Mouse (Mus musculus) midbrain, embryonic 14.5 days (tissue): Measurements from ENCODE around the gene Stk35. TPM values are rescaled to one million over a fixed set of nuclear protein-coding genes. Genes with fewer than 3 reads are reported as not detected.

Experiments used
- ATAC-seq: fragments of 200-750 bp; cut with Nextera tagmentation; 2 replicates; pipeline ENCODE4 v1.8.0; 2017; ENCODE audit warnings: moderate number of reproducible peaks, moderate library complexity; ENCODE audit not compliant: low FRiP score, low TSS enrichment
- DNase-seq: peaks from one replicate; pipeline ENCODE4 v3.0.0-alpha.2; 2015
- H3K27ac ChIP-seq: fragments of 300-500 bp; sonication (generic); replicated peaks from 2 replicates; pipeline ENCODE4 v1.5.1; 2014; ENCODE audit warnings: mild to moderate bottlenecking, low read depth, low read length, moderate library complexity
- H3K27me3 ChIP-seq: fragments of 300-500 bp; sonication (generic); 2 replicates; pipeline ENCODE4 v1.6.1; 2014; ENCODE audit warnings: low read length, control low read depth, mixed read lengths; ENCODE audit not compliant: control insufficient read depth, insufficient read depth
- H3K36me3 ChIP-seq: fragments of 300-500 bp; sonication (generic); 2 replicates; pipeline ENCODE4 v1.6.1; 2014; ENCODE audit warnings: low read length, control low read depth; ENCODE audit not compliant: control insufficient read depth, insufficient read depth
- H3K4me1 ChIP-seq: fragments of 300-500 bp; sonication (generic); 2 replicates; pipeline ENCODE4 v1.6.1; 2014; ENCODE audit warnings: mild to moderate bottlenecking, antibody characterized with exemption, low read length, control low read depth; ENCODE audit not compliant: control insufficient read depth, insufficient read depth
- H3K4me2 ChIP-seq: fragments of 300-500 bp; sonication (generic); 2 replicates; pipeline ENCODE4 v1.6.1; 2014; ENCODE audit warnings: mild to moderate bottlenecking, low read length, moderate library complexity
- H3K4me3 ChIP-seq: fragments of 300-500 bp; sonication (generic); replicated peaks from 2 replicates; pipeline ENCODE4 v1.5.1; 2014; ENCODE audit warnings: low read depth, low read length
- H3K9ac ChIP-seq: fragments of 300-500 bp; sonication (generic); replicated peaks from 2 replicates; pipeline ENCODE4 v1.6.1; 2014; ENCODE audit warnings: mild to moderate bottlenecking, low read length, moderate library complexity
- H3K9me3 ChIP-seq: fragments of 300-500 bp; sonication (generic); 2 replicates; pipeline ENCODE4 v1.6.1; 2016; ENCODE audit warnings: low read length, control low read depth, mixed read lengths; ENCODE audit not compliant: control insufficient read depth
- WGBS: fragments of 180-500 bp; shearing (Covaris S2); extraction: QIAGEN DNeasy Blood & Tissue Kit; methylation state at CpG from one replicate; pipeline ENCODE4 v1.1.7; 2014; 5-methylcytosine and 5-hydroxymethylcytosine counted together
- polyA plus RNA-seq: library from polyadenylated mRNA; unstranded; fragments of >200 nt; fragmentation: Nextera tagmentation; extraction: Ambion mirVana; gene quantifications from 2 replicates; pipeline ENCODE4 v1.2.1, GENCODE M21; 2014

Gene Stk35
- polyA plus RNA-seq, 1 experiment from 2014 or later = 10.8 TPM

DNA sequence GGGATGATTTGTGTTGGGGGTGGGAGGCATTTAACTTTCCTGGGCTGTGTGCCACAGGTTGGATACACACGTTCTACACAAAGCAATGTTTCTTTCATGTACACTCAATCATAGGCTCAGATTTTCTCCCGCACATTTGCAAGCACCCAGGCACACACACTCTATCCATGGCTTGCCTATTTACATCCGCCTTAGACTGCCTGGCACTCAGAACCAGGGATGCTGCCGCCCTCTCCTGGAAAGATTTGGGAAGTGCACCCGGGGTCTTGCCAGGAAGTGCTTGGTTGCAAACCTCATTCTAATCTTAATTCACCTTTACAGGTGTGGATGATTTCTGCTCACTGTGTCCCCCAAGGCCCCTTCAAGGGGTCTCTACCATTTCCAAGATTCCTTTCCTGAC, 73.2 kb downstream of the Stk35 start:
- 8% methylated on average over 5 of the region's 5 CpGs for WGBS
- Histone ChIP-seq H3K27ac (no peak overlapping the region), H3K27me3 (no peaks in the 10 kb centered on the region), H3K9ac (no peak overlapping the region), H3K4me3 (no peak overlapping the region), H3K9me3 (no peaks in the 10 kb centered on the region), H3K4me1 (no peaks in the 10 kb centered on the region), H3K4me2 (no peak overlapping the region), H3K36me3 (no peaks in the 10 kb centered on the region)
- ATAC-seq (peak; percentile 73), DNase-seq (peak; percentile 92)

DNA sequence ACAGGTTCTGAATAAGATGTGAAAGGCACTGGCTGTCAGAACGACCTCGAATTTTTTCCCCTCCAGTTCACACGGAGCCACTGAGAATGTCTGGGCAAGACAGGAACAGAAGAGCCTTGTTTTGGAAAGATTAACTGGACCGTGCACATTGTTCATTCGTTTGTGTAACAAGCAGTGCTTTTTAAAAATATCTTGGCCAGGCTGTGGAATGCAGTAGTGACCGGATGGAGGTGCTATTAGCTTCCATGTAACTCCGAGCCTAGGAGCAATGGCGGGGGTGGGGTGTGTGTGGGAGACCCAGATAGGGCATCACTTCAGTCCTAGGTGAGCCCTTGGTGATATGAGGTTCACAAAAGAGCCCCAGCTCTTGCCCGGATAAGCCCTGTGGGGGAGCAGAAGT, 73.8 kb downstream of the Stk35 start:
- H3K9me3 ChIP-seq = no peaks in the 10 kb centered on the region
- no peak overlapping the region for H3K4me2 ChIP-seq
- DNase-seq = no peak

DNA sequence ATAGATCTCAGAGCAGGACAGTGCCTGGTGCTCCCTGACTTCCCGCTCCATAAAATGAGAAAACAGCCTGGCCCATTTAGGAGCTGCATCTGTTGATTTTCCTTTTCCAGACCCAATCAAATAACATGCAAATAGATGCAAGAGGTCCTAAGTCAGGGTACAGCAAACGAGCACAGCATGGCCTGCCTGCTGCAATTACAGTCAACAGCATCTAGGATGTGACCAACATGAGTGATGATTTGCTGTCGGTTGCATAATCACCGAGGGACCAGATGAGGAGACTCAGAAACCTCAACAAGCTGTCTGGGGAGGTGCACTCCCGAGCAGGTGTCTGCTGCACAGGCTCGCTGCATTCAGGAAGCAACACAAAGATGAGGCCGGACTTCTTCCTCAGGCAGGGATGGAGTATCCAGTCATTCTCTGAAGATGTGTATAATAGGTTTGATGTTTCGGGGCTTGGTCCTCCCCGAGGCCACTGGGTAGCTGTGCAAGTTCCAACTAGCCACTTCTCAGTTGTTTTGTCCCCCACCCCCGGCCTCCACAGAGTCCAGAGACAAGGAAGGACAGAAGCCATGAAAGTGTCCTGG, 74.3 kb downstream of the Stk35 start:
- no peak for ATAC-seq

More for the DNA sequence above, 73.8 kb downstream of the Stk35 start:
- WGBS = 68% methylated on average over 9 of the region's 9 CpGs
- no peaks in the 10 kb centered on the region for H3K4me1 ChIP-seq
- H3K9ac ChIP-seq = no peak overlapping the region
- H3K4me3 ChIP-seq = no peak overlapping the region
- ATAC-seq = no peak
- no peaks in the 10 kb centered on the region for H3K36me3 ChIP-seq
- H3K27me3 ChIP-seq = no peaks in the 10 kb centered on the region
- H3K27ac ChIP-seq = no peak overlapping the region

DNA sequence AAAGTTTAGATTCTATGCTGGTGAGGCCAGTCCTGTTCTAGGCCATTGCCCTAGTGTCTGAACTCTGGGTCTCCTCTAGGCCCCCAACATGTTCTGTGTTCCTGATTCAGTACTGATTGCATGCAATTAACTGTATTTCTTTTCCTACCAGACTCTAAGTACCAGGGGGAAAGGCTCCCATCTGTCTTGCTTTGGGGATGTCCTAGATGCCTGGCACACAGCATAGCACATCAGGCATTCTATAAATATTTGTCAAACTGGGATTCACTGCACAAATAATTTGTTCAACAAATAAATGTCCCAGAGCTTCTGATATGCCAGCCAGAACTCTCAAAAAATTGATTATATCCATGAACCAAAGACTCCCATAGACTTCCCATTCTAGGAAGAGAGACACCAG, 76.6 kb downstream of the Stk35 start:
- Histone ChIP-seq H3K27ac (no peak overlapping the region), H3K9ac (no peak overlapping the region), H3K4me2 (no peak overlapping the region), H3K9me3 (no peaks in the 10 kb centered on the region), H3K27me3 (no peaks in the 10 kb centered on the region), H3K4me1 (no peaks in the 10 kb centered on the region), H3K36me3 (no peaks in the 10 kb centered on the region), H3K4me3 (no peak overlapping the region)
- no peak for ATAC-seq
- no peak for DNase-seq

More for the DNA sequence above, 74.3 kb downstream of the Stk35 start:
- no peak for DNase-seq
- Histone ChIP-seq H3K9ac (no peak overlapping the region), H3K27me3 (no peaks in the 10 kb centered on the region), H3K27ac (no peak overlapping the region), H3K4me1 (no peaks in the 10 kb centered on the region), H3K4me2 (no peak overlapping the region), H3K36me3 (no peaks in the 10 kb centered on the region), H3K9me3 (no peaks in the 10 kb centered on the region), H3K4me3 (no peak overlapping the region)
- 72% methylated on average over 10 of the region's 10 CpGs for WGBS

DNA sequence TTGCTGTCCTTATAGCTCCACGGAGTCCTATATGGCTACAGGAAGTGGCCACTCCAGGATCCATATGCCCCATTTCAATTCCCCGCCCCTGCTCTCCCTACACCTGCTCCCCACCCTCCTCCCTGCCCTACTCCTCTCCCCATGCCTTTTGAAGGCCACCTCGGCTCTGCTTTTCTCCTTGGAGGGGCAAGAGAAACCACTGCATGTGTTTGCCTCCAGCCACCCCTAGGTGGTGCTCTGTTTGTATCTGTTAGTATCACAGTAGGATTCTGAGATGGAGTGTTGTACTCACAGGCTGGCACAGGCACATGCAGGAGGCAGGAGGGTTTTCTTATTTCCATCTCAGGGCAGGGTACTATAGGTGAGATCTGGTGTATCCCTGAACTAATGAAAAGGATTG, 79.5 kb downstream of the Stk35 start:
- H3K36me3 ChIP-seq = no peaks in the 10 kb centered on the region
- H3K4me2 ChIP-seq = no peak overlapping the region
- no peaks in the 10 kb centered on the region for H3K27me3 ChIP-seq
- no peak overlapping the region for H3K27ac ChIP-seq
- H3K4me1 ChIP-seq = no peaks in the 10 kb centered on the region
- no peak overlapping the region for H3K9ac ChIP-seq
- H3K4me3 ChIP-seq = no peak overlapping the region
- peak; percentile 78 for DNase-seq
- no peak for ATAC-seq
- H3K9me3 ChIP-seq = no peaks in the 10 kb centered on the region
- 46% methylated on average over 3 of the region's 3 CpGs for whole genome bisulfite sequencing

DNA sequence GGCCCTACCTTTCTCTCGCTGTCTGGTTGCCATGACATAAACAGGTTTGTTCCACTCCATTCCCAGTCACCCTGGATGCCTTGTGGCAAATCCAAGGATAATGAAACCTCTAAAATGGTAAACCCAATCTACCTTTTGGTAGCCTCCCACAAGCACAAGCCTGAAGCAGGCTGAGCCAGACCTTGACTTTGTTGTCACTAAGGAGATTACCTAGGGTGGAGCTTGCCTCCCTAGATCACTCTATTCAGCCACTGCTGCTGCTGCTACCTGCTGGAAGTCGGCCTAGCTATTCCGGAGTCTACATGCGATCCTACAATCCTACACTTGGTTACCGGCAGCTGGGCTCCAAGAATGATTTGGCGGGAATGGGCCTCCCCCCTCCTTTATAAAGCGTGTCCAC, 79.9 kb downstream of the Stk35 start:
- Histone ChIP-seq H3K9me3 (no peaks in the 10 kb centered on the region), H3K4me3 (no peak overlapping the region), H3K36me3 (no peaks in the 10 kb centered on the region), H3K27me3 (no peaks in the 10 kb centered on the region), H3K27ac (no peak overlapping the region), H3K4me1 (no peaks in the 10 kb centered on the region), H3K4me2 (no peak overlapping the region), H3K9ac (no peak overlapping the region)
- no peak for ATAC-seq
- WGBS = 80% methylated on average over 7 of the region's 7 CpGs
- no peak for DNase-seq

DNA sequence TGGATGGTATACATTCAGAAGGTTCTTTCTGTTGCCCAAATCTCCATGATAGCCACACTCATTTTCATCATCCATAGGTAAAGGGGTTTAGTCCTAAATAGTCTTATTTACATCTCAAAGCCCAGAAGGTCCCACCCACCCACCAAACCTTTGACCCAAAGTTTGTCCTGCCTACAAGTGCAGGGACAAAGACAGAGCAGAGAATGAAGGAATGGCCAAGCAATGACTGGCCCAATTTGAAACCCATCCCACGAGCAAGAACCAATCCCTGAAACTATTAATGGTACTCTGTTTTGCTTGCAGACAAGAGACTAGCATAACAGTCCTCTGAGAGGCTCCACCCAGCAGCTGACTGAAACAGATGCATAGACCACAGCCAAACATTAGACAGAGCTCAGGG, 81.6 kb downstream of the Stk35 start:
- 55% methylated on average over 1 of the region's 1 CpGs for WGBS
- DNase-seq (no peak), ATAC-seq (no peak)
- Histone ChIP-seq H3K4me2 (no peak overlapping the region), H3K27me3 (no peaks in the 10 kb centered on the region), H3K9ac (no peak overlapping the region), H3K27ac (no peak overlapping the region), H3K36me3 (no peaks in the 10 kb centered on the region), H3K9me3 (no peaks in the 10 kb centered on the region), H3K4me3 (no peak overlapping the region), H3K4me1 (no peaks in the 10 kb centered on the region)

Other genes starting within 250 kb of the Stk35 start
- 28.3 and 35.7 TPM in 2 replicates for gene Sirpa, start 207.7 kb upstream of the Stk35 start, polyA plus RNA-seq
- gene Pdyn, start 100.7 kb upstream of the Stk35 start, polyA plus RNA-seq = 7.3 and 8.8 TPM in 2 replicates
- gene Tgm3, start 211.8 kb downstream of the Stk35 start, polyA plus RNA-seq = 0.08 TPM in 1 of 2 replicates, not detected in the other